Mouse (Mus musculus): Measurements from ENCODE around the gene Clic1. TPM values are rescaled to one million over a fixed set of nuclear protein-coding genes. Genes with fewer than 3 reads are reported as not detected.

The Clic1 gene
- polyA plus RNA-seq, 1 experiment, result 509 TPM

DNA sequence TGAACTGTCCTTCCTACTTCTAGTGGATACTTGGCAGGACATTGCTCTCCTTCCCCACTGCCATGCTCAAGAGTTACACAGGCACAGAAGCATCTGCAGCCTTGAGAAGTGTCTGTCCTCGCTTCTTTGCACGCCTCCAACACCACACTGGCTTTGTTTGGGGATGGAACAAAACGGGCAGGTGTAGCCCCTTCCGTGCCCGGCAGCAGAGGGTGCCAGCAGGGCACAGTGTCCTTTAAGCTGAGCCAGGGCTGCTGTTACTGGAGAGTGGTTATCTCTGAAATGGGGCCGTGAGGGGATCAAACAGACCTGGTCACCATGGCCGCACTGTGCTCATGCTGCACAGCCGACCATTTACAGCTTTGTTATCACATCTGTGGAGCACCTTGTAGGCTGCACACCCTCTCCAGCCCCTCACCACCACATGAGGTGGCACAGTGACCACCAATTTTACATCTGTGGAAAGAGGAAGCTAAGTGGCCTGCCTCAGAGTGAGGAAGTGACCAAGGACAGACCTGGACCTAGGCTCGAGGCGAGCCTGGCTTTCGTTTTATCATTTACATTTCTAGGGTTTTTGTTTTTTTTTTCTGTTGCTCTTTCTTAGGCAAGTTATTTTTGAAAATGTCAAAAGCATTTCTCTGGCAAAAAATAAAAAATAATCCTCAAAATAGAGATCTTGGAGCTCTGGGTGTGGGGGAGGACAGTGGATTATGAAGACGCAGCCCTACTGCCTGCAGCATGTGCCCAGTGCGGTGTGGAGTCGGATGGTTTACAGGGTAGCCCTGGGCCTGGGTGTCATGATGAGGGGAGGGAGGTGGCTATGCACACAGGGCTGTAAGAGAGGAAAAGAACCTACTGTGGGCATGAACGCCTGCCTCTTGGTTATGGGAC is 45.0 kb downstream of the Clic1 start:
- Histone ChIP-seq H3ac (ENCODE audit: control insufficient read depth, insufficient read length, low read depth) (no peak overlapping the region), H3K4me3 (ENCODE audit: insufficient read depth, poor library complexity, severe bottlenecking) (no peak overlapping the region), H3K79me3 (ENCODE audit: low read depth) (peaks cover 3% of the 10 kb centered on the region), H3K36me3 (ENCODE audit: control insufficient read depth, insufficient read depth) (peaks cover 28% of the 10 kb centered on the region), H3K27me3 (ENCODE audit: control insufficient read depth, insufficient read depth, insufficient read length) (no peaks in the 10 kb centered on the region), H3K79me2 (ENCODE audit: control insufficient read depth, insufficient read depth) (peaks cover 14% of the 10 kb centered on the region)
- TF ChIP-seq MAX (IDR thresholded peaks at IDR 0.05), result no peak

DNA sequence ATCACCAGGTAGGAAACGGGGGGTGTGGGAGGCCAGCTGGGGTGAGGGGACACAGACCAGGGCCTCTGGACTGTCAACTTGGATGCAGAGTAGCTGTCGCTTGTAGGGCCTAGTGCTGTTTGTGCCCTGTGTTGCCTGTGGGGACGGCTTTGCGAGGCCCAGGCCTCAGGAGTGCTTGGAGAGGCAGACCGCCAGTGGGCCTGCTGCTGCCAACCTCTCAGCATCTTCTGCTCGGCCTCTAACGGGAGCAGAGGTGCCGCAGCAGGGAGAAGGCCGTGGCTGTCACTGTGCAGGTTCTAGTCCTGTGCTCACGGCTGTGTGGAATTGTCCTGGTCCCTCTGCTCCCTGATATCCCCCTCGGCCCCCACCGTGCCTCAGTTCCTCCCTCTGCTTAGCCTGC is 46.8 kb downstream of the Clic1 start:
- Histone ChIP-seq H3K79me2 (ENCODE audit: control insufficient read depth, insufficient read depth) (no peaks in the 10 kb centered on the region), H3K36me3 (ENCODE audit: control insufficient read depth, insufficient read depth) (peaks cover 39% of the 10 kb centered on the region), H3ac (ENCODE audit: control insufficient read depth, insufficient read length, low read depth) (no peak overlapping the region), H3K27me3 (ENCODE audit: control insufficient read depth, insufficient read depth, insufficient read length) (no peaks in the 10 kb centered on the region), H3K4me3 (ENCODE audit: insufficient read depth, poor library complexity, severe bottlenecking) (no peak overlapping the region), H3K79me3 (ENCODE audit: low read depth) (no peaks in the 10 kb centered on the region)
- TF ChIP-seq USF1 (IDR thresholded peaks at IDR 0.05; ENCODE audit: low read depth) (no peak), CEBPB (IDR thresholded peaks at IDR 0.05; ENCODE audit: low read depth) (no peak), MYOG (IDR thresholded peaks at IDR 0.05; ENCODE audit: control insufficient read depth, extremely low read depth, insufficient read length) (no peak), MAX (IDR thresholded peaks at IDR 0.05) (no peak), FOSL1 (IDR thresholded peaks at IDR 0.05; ENCODE audit: insufficient read depth, low read length, poor library complexity, severe bottlenecking) (no peak)

DNA sequence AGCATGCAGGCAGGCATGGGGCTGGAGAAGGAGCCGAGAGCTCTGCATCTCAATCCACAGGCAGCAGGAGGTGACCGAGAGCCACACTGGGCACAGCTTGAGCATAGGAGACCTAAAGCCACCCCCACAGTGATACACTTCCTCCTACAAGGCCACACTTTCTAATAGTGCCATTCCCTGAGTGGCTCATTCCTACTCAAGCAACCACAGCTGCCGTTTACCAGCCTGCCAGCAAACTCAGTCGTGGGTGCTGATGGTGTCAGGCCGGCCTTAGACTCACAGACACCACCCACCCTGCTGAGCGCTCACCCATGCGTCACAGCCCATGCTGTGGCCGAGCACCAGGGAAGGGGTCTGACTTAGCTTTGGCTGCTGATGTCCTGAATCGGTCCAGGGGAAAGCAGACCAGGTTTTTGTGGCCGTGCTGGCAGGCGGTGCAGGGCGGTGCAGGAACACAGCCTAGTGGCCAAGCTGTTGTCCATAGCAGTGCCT is 47.4 kb downstream of the Clic1 start:
- Histone ChIP-seq H3ac (ENCODE audit: control insufficient read depth, insufficient read length, low read depth) (no peak overlapping the region), H3K27me3 (ENCODE audit: control insufficient read depth, insufficient read depth, insufficient read length) (no peaks in the 10 kb centered on the region), H3K36me3 (ENCODE audit: control insufficient read depth, insufficient read depth) (peaks cover 38% of the 10 kb centered on the region), H3K79me2 (ENCODE audit: control insufficient read depth, insufficient read depth) (no peaks in the 10 kb centered on the region), H3K4me3 (ENCODE audit: insufficient read depth, poor library complexity, severe bottlenecking) (no peak overlapping the region), H3K79me3 (ENCODE audit: low read depth) (no peaks in the 10 kb centered on the region)
- TF ChIP-seq CEBPB (IDR thresholded peaks at IDR 0.05; ENCODE audit: low read depth), result no peak
- no peak for TF ChIP-seq CTCF (IDR thresholded peaks at IDR 0.05; ENCODE audit: control insufficient read depth, insufficient read depth, insufficient read length)
- TF ChIP-seq MYOD1 (IDR thresholded peaks at IDR 0.05; ENCODE audit: control insufficient read depth, insufficient read length, low read depth), result no peak
- TF ChIP-seq FOSL1 (IDR thresholded peaks at IDR 0.05; ENCODE audit: insufficient read depth, low read length, poor library complexity, severe bottlenecking), result no peak
- TF ChIP-seq MYOG (IDR thresholded peaks at IDR 0.05; ENCODE audit: control insufficient read depth, extremely low read depth, insufficient read length), result no peak
- TF ChIP-seq USF1 (IDR thresholded peaks at IDR 0.05; ENCODE audit: low read depth), result no peak
- no peak for TF ChIP-seq MAX (IDR thresholded peaks at IDR 0.05)

DNA sequence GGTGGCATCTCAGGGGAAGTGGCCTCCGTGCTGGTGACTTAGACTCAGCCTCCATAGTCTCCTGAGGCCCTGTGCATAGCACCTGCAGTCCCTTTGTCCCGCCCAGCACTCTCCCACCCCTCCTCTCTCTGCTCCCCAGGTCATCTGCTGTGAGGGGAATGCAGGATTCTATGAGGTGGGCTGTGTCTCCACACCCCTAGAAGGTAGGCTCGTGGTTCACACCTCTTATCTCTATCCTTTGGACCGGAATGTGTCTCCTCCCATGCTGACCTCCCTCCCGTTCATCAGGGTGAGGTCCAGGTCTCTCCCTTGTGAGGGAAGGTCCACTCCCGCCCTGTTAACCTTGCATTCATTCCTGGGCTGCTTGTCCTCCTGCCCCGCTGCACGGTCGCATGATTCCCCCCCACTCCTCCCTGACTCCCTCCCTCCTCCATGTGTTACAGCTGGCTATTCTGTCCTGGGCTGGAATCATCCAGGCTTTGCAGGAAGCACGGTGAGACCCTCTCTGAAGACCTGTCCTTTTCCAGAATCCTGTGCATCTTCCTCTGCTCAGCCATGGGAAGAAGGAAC is 50.5 kb downstream of the Clic1 start:
- no peak for TF ChIP-seq MYOG (IDR thresholded peaks at IDR 0.05; ENCODE audit: control insufficient read depth, extremely low read depth, insufficient read length)
- no peak for TF ChIP-seq CEBPB (IDR thresholded peaks at IDR 0.05; ENCODE audit: low read depth)
- no peak for TF ChIP-seq CTCF (IDR thresholded peaks at IDR 0.05; ENCODE audit: control insufficient read depth, insufficient read depth, insufficient read length)
- TF ChIP-seq FOSL1 (IDR thresholded peaks at IDR 0.05; ENCODE audit: insufficient read depth, low read length, poor library complexity, severe bottlenecking), result no peak
- TF ChIP-seq MAX (IDR thresholded peaks at IDR 0.05), result no peak
- no peak for TF ChIP-seq MYOD1 (IDR thresholded peaks at IDR 0.05; ENCODE audit: control insufficient read depth, insufficient read length, low read depth)
- TF ChIP-seq USF1 (IDR thresholded peaks at IDR 0.05; ENCODE audit: low read depth), result no peak
- Histone ChIP-seq H3K27me3 (ENCODE audit: control insufficient read depth, insufficient read depth, insufficient read length) (no peaks in the 10 kb centered on the region), H3K4me3 (ENCODE audit: insufficient read depth, poor library complexity, severe bottlenecking) (no peak overlapping the region), H3K36me3 (ENCODE audit: control insufficient read depth, insufficient read depth) (peaks cover 24% of the 10 kb centered on the region), H3K79me2 (ENCODE audit: control insufficient read depth, insufficient read depth) (no peaks in the 10 kb centered on the region), H3K79me3 (ENCODE audit: low read depth) (no peaks in the 10 kb centered on the region), H3ac (ENCODE audit: control insufficient read depth, insufficient read length, low read depth) (no peak overlapping the region)

DNA sequence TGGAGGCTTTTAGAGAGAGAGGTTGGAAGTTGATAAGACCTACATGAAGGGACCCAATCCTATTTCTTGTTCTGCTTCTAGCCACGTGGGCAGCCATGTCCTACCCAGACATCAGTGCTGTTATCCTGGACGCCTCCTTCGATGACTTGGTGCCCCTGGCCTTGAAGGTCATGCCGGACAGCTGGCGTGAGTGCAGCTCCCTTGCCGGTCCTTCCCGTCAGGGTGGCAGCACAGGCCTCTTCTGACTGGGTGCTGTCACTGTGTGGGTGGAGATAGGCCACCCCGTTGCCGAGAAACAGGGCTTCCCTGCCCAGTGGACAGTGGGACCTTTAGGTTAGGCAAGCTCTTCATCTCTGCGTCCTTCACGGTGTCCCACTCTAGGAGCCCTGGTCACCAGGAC is 51.4 kb downstream of the Clic1 start:
- H3K79me2 ChIP-seq (ENCODE audit: control insufficient read depth, insufficient read depth), result no peaks in the 10 kb centered on the region
- no peak overlapping the region for H3ac ChIP-seq (ENCODE audit: control insufficient read depth, insufficient read length, low read depth)
- no peaks in the 10 kb centered on the region for H3K79me3 ChIP-seq (ENCODE audit: low read depth)
- H3K27me3 ChIP-seq (ENCODE audit: control insufficient read depth, insufficient read depth, insufficient read length), result no peaks in the 10 kb centered on the region
- no peak for TF ChIP-seq MAX (IDR thresholded peaks at IDR 0.05)
- no peak for TF ChIP-seq CEBPB (IDR thresholded peaks at IDR 0.05; ENCODE audit: low read depth)
- TF ChIP-seq MYOG (IDR thresholded peaks at IDR 0.05; ENCODE audit: control insufficient read depth, extremely low read depth, insufficient read length), result no peak
- TF ChIP-seq USF1 (IDR thresholded peaks at IDR 0.05; ENCODE audit: low read depth), result no peak
- TF ChIP-seq MYOD1 (IDR thresholded peaks at IDR 0.05; ENCODE audit: control insufficient read depth, insufficient read length, low read depth), result no peak
- TF ChIP-seq FOSL1 (IDR thresholded peaks at IDR 0.05; ENCODE audit: insufficient read depth, low read length, poor library complexity, severe bottlenecking), result no peak
- no peak for TF ChIP-seq CTCF (IDR thresholded peaks at IDR 0.05; ENCODE audit: control insufficient read depth, insufficient read depth, insufficient read length)
- no peak overlapping the region for H3K4me3 ChIP-seq (ENCODE audit: insufficient read depth, poor library complexity, severe bottlenecking)
- H3K36me3 ChIP-seq (ENCODE audit: control insufficient read depth, insufficient read depth), result peaks cover 19% of the 10 kb centered on the region

All from C2C12 (cell line).